Mouse (Mus musculus) kidney, postnatal 0 days (tissue): ENCODE results near the gene Ppp1r14a. TPM values are rescaled to one million over a fixed set of nuclear protein-coding genes. Genes with fewer than 3 reads are reported as not detected.

Experiments
- ATAC-seq: fragments of 200-750 bp; cut with Nextera tagmentation; replicated peaks from 2 replicates; pipeline ENCODE4 v1.8.0; 2017; ENCODE audit warnings: low read depth, moderate number of reproducible peaks, moderate TSS enrichment, moderate library complexity; ENCODE audit not compliant: low FRiP score
- DNase-seq: peaks from one replicate; pipeline ENCODE4 v3.0.0-alpha.2; 2016; ENCODE audit warnings: low spot score
- H3K27ac ChIP-seq: fragments of 300-500 bp; sonication (generic); 2 replicates; pipeline ENCODE4 v1.5.1; 2014; ENCODE audit warnings: mild to moderate bottlenecking
- H3K27me3 ChIP-seq: fragments of 300-500 bp; sonication (generic); 2 replicates; pipeline ENCODE4 v1.6.1; 2014; ENCODE audit warnings: low read length, mixed read lengths; ENCODE audit not compliant: insufficient read depth
- H3K36me3 ChIP-seq: fragments of 300-500 bp; sonication (generic); 2 replicates; pipeline ENCODE4 v1.6.1; 2014; ENCODE audit warnings: low read length, mixed read lengths; ENCODE audit not compliant: insufficient read depth
- H3K4me1 ChIP-seq: fragments of 300-500 bp; sonication (generic); replicated peaks from 2 replicates; pipeline ENCODE4 v1.6.1; 2014; ENCODE audit warnings: antibody characterized with exemption, low read length, mixed read lengths; ENCODE audit not compliant: insufficient read depth
- H3K4me2 ChIP-seq: fragments of 300-500 bp; sonication (generic); 2 replicates; pipeline ENCODE4 v1.6.1; 2014; ENCODE audit warnings: mild to moderate bottlenecking, low read length, moderate library complexity, mixed read lengths
- H3K4me3 ChIP-seq: fragments of 300-500 bp; sonication (generic); replicated peaks from 2 replicates; pipeline ENCODE4 v1.5.1; 2014; ENCODE audit warnings: low read depth, low read length
- H3K9ac ChIP-seq: fragments of 300-500 bp; sonication (generic); 2 replicates; pipeline ENCODE4 v1.6.1; 2014; ENCODE audit warnings: low read depth, low read length
- H3K9me3 ChIP-seq: fragments of 300-500 bp; sonication (generic); replicated peaks from 2 replicates; pipeline ENCODE4 v1.6.1; 2016; ENCODE audit warnings: low read length, inconsistent platforms, mixed read lengths
- CTCF ChIP-seq: IDR thresholded peaks from 2 replicates; pipeline ENCODE4 v1.5.1; 2016; ENCODE audit warnings: antibody characterized with exemption, low read depth, mild to moderate bottlenecking, moderate library complexity
- WGBS: fragments of 180-500 bp; shearing (Covaris S2); extraction: QIAGEN DNeasy Blood & Tissue Kit; methylation state at CpG from one replicate; pipeline ENCODE4 v1.1.7; 2014; 5-methylcytosine and 5-hydroxymethylcytosine counted together
- polyA plus RNA-seq: library from polyadenylated mRNA; unstranded; fragments of >200 nt; fragmentation: Nextera tagmentation; extraction: Ambion mirVana; gene quantifications from 2 replicates; pipeline ENCODE4 v1.2.1, GENCODE M21; 2015

The Ppp1r14a gene
- polyA plus RNA-seq, 1 experiment from 2014 or later = 25.0 TPM

DNA sequence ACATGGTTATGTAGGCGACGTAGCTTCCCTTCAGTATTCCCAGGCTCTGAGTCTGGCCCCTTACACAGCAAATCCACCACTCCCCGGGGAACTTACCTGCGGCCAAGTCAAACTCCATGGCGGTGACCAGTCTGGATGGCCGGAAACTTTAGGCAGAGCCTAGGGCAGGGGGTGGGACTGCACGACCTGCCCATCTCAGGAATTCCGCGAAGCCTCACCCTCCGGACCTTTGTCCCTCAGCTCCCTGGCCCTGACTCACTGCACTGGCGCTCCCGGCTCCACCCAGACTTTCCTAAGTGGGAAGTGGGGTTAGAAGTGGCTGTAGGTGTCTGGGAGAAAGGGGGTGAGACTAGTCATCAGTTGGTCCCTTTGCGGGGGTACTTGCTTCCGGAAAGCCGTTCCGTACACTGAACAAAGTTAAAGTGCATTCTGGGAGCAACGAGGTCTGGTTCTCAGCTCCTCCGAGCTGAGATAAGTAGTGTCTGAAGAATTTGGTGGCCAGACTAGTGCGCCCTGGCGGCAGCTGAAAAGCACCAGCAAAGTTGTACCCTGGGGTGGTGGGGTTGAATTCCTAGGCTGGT, 40.8 kb upstream of the Ppp1r14a start, which contains the start of gene 2200002D01Rik:
TSS of gene 2200002D01Rik (minus strand) at position 206 of the 581 bp plus-strand sequence.
- peak; percentile 55 for DNase-seq

DNA sequence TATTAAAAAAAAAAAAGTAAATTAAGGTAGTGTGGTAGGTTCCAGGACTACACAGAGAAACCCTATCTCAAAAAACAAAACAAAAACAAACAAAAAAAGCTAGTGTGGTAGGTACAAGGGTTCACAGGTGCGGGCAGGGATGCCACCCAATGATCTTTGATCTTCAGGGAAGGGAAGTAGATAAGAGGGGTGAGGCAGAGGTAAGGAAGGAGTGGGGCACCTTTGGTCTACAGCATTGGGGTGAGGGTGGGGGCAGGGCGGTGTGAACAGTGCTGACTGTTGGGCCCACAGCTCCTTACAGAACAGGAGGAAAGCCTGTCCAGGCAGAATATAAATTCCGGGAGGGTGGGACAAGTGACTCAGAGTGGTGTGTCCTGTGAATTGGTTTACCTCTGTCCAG, 37.9 kb upstream of the Ppp1r14a start:
- Histone ChIP-seq H3K4me1 (peaks cover 12% of the 10 kb centered on the region), H3K36me3 (0 out of 2 replicates have a peak, but pooled peaks cover 2% of the 10 kb centered on the region), H3K27ac (no peak overlapping the region), H3K4me2 (no peak overlapping the region), H3K9ac (no peak overlapping the region), H3K9me3 (no peaks in the 10 kb centered on the region), H3K27me3 (no peaks in the 10 kb centered on the region), H3K4me3 (no peak overlapping the region)
- DNase-seq (no peak), ATAC-seq (no peak)
- whole genome bisulfite sequencing = 68% methylated on average over 3 of the region's 3 CpGs
- TF ChIP-seq CTCF = no peak

More for the DNA sequence above, 40.8 kb upstream of the Ppp1r14a start, which contains the start of gene 2200002D01Rik:
- peak; percentile 72 for ATAC-seq
- 0 out of 2 replicates have a peak, but pooled peaks cover 10% of the 10 kb centered on the region for H3K36me3 ChIP-seq
- H3K4me3 ChIP-seq = peak within 1 kb of the TSS; percentile 26
- peak; percentile 29; the same call in 1 of the 2 replicates for TF ChIP-seq CTCF
- H3K27ac ChIP-seq = peak within 1 kb of the TSS; percentile 61
- H3K27me3 ChIP-seq = no peaks in the 10 kb centered on the region
- H3K9me3 ChIP-seq = no peaks in the 10 kb centered on the region
- peaks cover 4% of the 10 kb centered on the region for H3K4me1 ChIP-seq
- H3K9ac ChIP-seq = peak within 1 kb of the TSS; percentile 46
- H3K4me2 ChIP-seq = peak within 1 kb of the TSS; percentile 59
- WGBS = 16% methylated on average over 20 of the region's 20 CpGs

DNA sequence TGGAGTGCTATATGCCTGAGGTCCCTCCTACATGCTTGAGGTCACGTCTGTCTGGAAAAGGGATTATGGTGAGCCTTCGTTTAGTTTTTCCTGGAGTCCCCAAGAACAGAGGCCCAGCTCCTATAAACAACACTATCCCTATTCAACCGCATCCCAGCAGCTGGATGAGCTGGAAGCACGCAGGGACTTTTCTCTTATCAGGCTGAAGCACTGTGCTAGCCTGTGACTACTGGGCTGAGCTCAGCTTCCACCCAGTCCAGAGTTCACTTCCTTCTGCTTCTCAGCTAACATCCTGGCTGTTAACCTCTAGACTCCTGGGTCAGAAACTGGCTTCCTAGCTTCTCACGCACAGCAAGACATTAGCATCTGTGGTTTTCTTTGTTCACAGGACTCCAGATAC, 35.3 kb upstream of the Ppp1r14a start:
- ATAC-seq (peak; percentile 64; the same call in 1 of the 2 replicates), DNase-seq (peak; percentile 44)
- H3K4me1 ChIP-seq = peaks cover 8% of the 10 kb centered on the region; the same call in 1 of the 2 replicates
- H3K4me2 ChIP-seq = no peak overlapping the region
- H3K27ac ChIP-seq = no peak overlapping the region
- 21% methylated on average over 5 of the region's 5 CpGs for WGBS
- H3K4me3 ChIP-seq = no peak overlapping the region
- no peak overlapping the region for H3K9ac ChIP-seq
- H3K36me3 ChIP-seq = no peaks in the 10 kb centered on the region
- no peak for TF ChIP-seq CTCF
- no peaks in the 10 kb centered on the region for H3K27me3 ChIP-seq
- no peaks in the 10 kb centered on the region for H3K9me3 ChIP-seq

DNA sequence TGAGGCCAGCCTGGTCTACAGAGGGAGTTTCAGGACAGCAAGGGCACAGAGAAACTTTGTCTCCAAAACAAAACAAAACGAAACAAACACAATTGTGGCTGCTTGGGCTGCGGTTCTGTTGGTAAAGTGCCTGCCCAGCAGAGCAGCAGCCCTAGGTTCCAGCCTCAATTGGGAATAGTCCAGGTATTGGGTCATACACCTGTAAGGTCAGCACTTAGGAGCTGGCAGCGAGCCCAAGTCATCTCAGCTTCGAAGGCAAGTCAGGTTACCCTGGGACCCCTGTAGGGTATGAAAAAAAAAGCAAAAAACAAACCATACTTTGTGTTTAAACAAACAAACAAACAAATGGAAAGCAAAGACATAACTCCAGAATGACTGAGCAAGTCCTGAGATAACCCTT, 33.2 kb upstream of the Ppp1r14a start:
- ATAC-seq = no peak
- Histone ChIP-seq H3K27ac (no peak overlapping the region), H3K27me3 (no peaks in the 10 kb centered on the region), H3K4me3 (no peak overlapping the region), H3K4me2 (no peak overlapping the region), H3K9me3 (no peaks in the 10 kb centered on the region), H3K36me3 (no peaks in the 10 kb centered on the region), H3K9ac (no peak overlapping the region), H3K4me1 (0 out of 2 replicates have a peak, but pooled peaks cover 8% of the 10 kb centered on the region)
- DNase-seq = no peak
- TF ChIP-seq CTCF = no peak
- WGBS = 74% methylated on average over 4 of the region's 4 CpGs

DNA sequence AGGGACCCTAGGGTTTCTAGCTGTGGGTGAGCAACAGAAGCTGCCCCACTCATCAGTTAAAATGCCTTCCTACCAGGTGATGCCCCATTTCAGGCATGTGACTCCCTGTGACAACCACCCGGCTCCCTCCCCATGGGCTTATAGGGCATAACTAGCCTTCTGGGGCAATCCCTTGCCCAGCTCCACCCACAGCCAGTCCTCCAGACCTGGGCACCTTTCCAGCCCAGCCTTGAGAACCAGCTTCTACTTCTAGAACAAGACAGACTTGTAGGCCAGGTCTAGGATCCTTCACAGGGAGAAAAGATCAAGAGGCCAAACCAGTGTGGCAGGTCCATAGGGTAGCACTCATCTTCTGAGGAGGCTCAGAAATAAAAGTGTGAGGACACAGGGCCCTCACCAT, 31.7 kb upstream of the Ppp1r14a start:
- Histone ChIP-seq H3K4me1 (0 out of 2 replicates have a peak, but pooled peaks cover 14% of the 10 kb centered on the region), H3K4me3 (no peak overlapping the region), H3K4me2 (no peak overlapping the region), H3K9ac (no peak overlapping the region), H3K36me3 (no peaks in the 10 kb centered on the region), H3K27ac (no peak overlapping the region), H3K27me3 (no peaks in the 10 kb centered on the region), H3K9me3 (no peaks in the 10 kb centered on the region)
- DNase-seq (no peak), ATAC-seq (no peak)
- WGBS = 87% methylated on average over 1 of the region's 1 CpGs
- TF ChIP-seq CTCF = no peak

DNA sequence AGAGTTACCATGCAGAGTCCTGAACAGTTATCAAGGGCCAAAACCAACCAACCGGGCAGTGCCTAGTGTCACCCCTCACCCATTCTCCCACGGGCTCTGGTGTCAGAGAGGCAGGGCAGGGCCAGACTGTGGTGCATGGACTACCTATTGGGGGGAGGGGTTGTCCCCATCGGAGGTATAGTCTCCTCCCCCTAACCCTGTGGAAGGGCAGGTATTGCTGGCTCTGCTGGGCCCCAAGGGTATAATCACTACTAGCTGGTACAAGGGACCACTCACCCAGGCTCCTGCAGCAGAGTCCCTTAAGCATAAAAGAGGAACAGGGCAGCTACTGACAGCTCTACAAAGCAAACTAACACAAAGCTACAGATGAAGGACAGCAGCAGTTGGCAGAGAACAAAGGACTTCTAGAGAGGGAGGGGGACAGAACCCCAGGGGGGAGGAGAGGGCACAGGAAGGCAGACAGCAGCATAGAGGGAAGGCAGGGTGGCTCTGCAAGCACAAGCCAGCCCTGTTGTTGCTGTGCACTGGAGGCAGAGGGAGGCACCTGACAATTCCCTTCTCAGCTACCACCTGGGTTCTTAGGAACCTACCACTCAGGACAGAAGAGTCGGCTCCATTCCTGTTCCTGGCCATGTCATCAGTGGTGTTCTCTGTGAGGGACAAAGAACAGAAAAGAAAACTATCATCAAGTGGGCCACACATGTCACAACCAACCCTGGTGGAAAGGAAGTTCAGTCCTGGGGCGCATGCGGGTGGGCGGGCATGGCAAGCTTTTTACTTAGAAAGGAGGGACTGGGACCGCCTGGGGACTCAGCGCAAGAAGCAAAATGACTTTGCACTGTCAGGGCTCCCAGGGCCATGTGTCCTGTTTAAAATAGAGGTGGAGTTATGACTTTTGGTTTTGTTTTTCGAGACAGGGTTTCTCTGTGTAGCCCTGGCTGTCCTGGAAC, 29.1 kb upstream of the Ppp1r14a start:
- H3K36me3 ChIP-seq = no peaks in the 10 kb centered on the region
- WGBS = 73% methylated on average over 10 of the region's 10 CpGs
- TF ChIP-seq CTCF = no peak
- H3K9ac ChIP-seq = no peak overlapping the region
- no peaks in the 10 kb centered on the region for H3K27me3 ChIP-seq
- no peak overlapping the region for H3K27ac ChIP-seq
- 0 out of 2 replicates have a peak, but pooled peaks cover 5% of the 10 kb centered on the region for H3K4me1 ChIP-seq
- no peak for DNase-seq
- no peak overlapping the region for H3K4me2 ChIP-seq
- no peaks in the 10 kb centered on the region for H3K9me3 ChIP-seq
- no peak; the same call in 1 of the 2 replicates for ATAC-seq
- no peak overlapping the region for H3K4me3 ChIP-seq
